Mouse (Mus musculus): ENCODE data around the gene Olfr1012.
"Not testable (repeated sequence)": the region's sequence is repeated elsewhere in the genome, so short reads cannot be mapped to it uniquely, and the experiment has no call there.

Gene Olfr1012

GRCm38 (mm10) chr2:85762666-85763065 is at the start of gene Olfr1012:
TSS of gene Olfr1012 (minus strand) at chr2:85762766.
- DNase-seq (ENCODE audit: low spot score), result no peak

GRCm38 (mm10) chr2:85804501-85804900 is 41.9 kb upstream of the Olfr1012 start:
- DNase-seq (ENCODE audit: low spot score), result peak; percentile 28

- DNase-seq (ENCODE audit: low spot score), result no peak
Observed at GRCm38 (mm10) chr2:85802444-85802843, 39.9 kb upstream of the Olfr1012 start, which contains the start of gene Olfr1016. TSS of gene Olfr1016 (minus strand) at chr2:85802544.

GRCm38 (mm10) chr2:85792331-85792730 is 29.8 kb upstream of the Olfr1012 start:
- DNase-seq (ENCODE audit: low spot score), result no peak

GRCm38 (mm10) chr2:85781717-85782116 is 19.2 kb upstream of the Olfr1012 start, which contains the start of gene Olfr1015:
TSS of gene Olfr1015 (plus strand) at chr2:85782017.
- DNase-seq (ENCODE audit: low spot score), result no peak

GRCm38 (mm10) chr2:85772413-85772812 is 9.8 kb upstream of the Olfr1012 start, which contains the start of gene Olfr1014:
TSS of gene Olfr1014 (plus strand) at chr2:85772713.
- DNase-seq (ENCODE audit: low spot score), result no peak

GRCm38 (mm10) chr2:85766798-85767197 is 4.2 kb upstream of the Olfr1012 start, which contains the start of gene Olfr1013:
TSS of gene Olfr1013 (plus strand) at chr2:85767098.
- DNase-seq (ENCODE audit: low spot score), result no peak

GRCm38 (mm10) chr2:85753822-85754221 is 8.7 kb downstream of the Olfr1012 start:
- no peak for DNase-seq (ENCODE audit: low spot score)

GRCm38 (mm10) chr2:85725793-85726192 is 36.8 kb downstream of the Olfr1012 start:
- peak; percentile 50 for DNase-seq (ENCODE audit: low spot score)

- no peak for DNase-seq (ENCODE audit: low spot score)
Observed at GRCm38 (mm10) chr2:85715119-85715518, 47.4 kb downstream of the Olfr1012 start, which contains the start of gene Olfr1009. TSS of gene Olfr1009 (plus strand) at chr2:85715419.

- DNase-seq (ENCODE audit: low spot score), result no peak
Observed at GRCm38 (mm10) chr2:85711159-85711558, 51.4 kb downstream of the Olfr1012 start.

GRCm38 (mm10) chr2:85710680-85711079 is 51.9 kb downstream of the Olfr1012 start:
- not testable (repeated sequence) for DNase-seq (ENCODE audit: low spot score)

All from embryo, embryonic 10 days (tissue).